Mouse (Mus musculus): ENCODE results near the gene Calml4. TPM values are rescaled to one million over a fixed set of nuclear protein-coding genes. Genes with fewer than 3 reads are reported as not detected.

The Calml4 gene
- total RNA-seq, 2 experiments from 2014 or later: 2.0 to 2.5 TPM

- no peak for DNase-seq
These were observed 46.0 kb downstream of the Calml4 start for GRCm38 (mm10) chr9:62903841-62904240.

GRCm38 (mm10) chr9:62905039-62905438 is 47.2 kb downstream of the Calml4 start:
- DNase-seq: no peak

- no peak for DNase-seq
These were observed 55.6 kb downstream of the Calml4 start for GRCm38 (mm10) chr9:62913390-62914069.

- DNase-seq: no peak
These were observed 59.2 kb downstream of the Calml4 start for GRCm38 (mm10) chr9:62917059-62917458.

- no peak for DNase-seq
These were observed 63.0 kb downstream of the Calml4 start for GRCm38 (mm10) chr9:62920877-62921276.

- DNase-seq: no peak
These were observed 67.2 kb downstream of the Calml4 start for GRCm38 (mm10) chr9:62924886-62925610.

Other genes with a start within 250 kb of the Calml4 start
- 1 to 10 TPM; 3.3 to 4.8 TPM for gene Itga11, start 180.3 kb upstream of the Calml4 start, total RNA-seq (2021)
- gene Fem1b, start 46.1 kb upstream of the Calml4 start, total RNA-seq (2021): 10 to 100 TPM; 14.1 to 15.4 TPM
- gene Cln6, start 19.3 kb upstream of the Calml4 start, total RNA-seq (2021): 10 to 100 TPM; 10.7 to 11.9 TPM
- 10 to 100 TPM; 12.8 to 15.1 TPM for gene Pias1, start 129.8 kb downstream of the Calml4 start, total RNA-seq (2021)

Data from gastrocnemius, postnatal 25 days (tissue).